Mouse (Mus musculus) midbrain, postnatal 0 days (tissue): ENCODE results near the gene Jarid2. TPM values are rescaled to one million over a fixed set of nuclear protein-coding genes. Genes with fewer than 3 reads are reported as not detected.

Experiments
- ATAC-seq: fragments of 200-750 bp; cut with Nextera tagmentation; 2 replicates; pipeline ENCODE4 v1.8.0; 2017; ENCODE audit warnings: moderate number of reproducible peaks, mild to moderate bottlenecking, moderate TSS enrichment, moderate library complexity; ENCODE audit not compliant: low FRiP score
- DNase-seq: peaks from one replicate; pipeline ENCODE4 v3.0.0-alpha.2; 2015; ENCODE audit warnings: low spot score
- H3K27ac ChIP-seq: fragments of 300-500 bp; sonication (generic); 2 replicates; pipeline ENCODE4 v1.5.1; 2014; ENCODE audit warnings: low read depth, mild to moderate bottlenecking, low read length, mixed read lengths
- H3K27me3 ChIP-seq: fragments of 300-500 bp; sonication (generic); 2 replicates; pipeline ENCODE4 v1.6.1; 2014; ENCODE audit warnings: low read length, control low read depth, mixed read lengths; ENCODE audit not compliant: insufficient read depth
- H3K36me3 ChIP-seq: fragments of 300-500 bp; sonication (generic); 2 replicates; pipeline ENCODE4 v1.6.1; 2014; ENCODE audit warnings: low read length, control low read depth, mixed read lengths; ENCODE audit not compliant: insufficient read depth
- H3K4me1 ChIP-seq: fragments of 300-500 bp; sonication (generic); 2 replicates; pipeline ENCODE4 v1.6.1; 2014; ENCODE audit warnings: mild to moderate bottlenecking, control low read depth, antibody characterized with exemption, low read length, mixed read lengths; ENCODE audit not compliant: insufficient read depth
- H3K4me2 ChIP-seq: fragments of 300-500 bp; sonication (generic); 2 replicates; pipeline ENCODE4 v1.6.1; 2014; ENCODE audit warnings: low read depth, mild to moderate bottlenecking, low read length, mixed read lengths; ENCODE audit not compliant: poor library complexity, severe bottlenecking
- H3K4me3 ChIP-seq: fragments of 300-500 bp; sonication (generic); 2 replicates; pipeline ENCODE4 v1.5.1; 2014; ENCODE audit warnings: low read depth, mild to moderate bottlenecking, low read length, moderate library complexity
- H3K9ac ChIP-seq: fragments of 300-500 bp; sonication (generic); replicated peaks from 2 replicates; pipeline ENCODE4 v1.6.1; 2014; ENCODE audit warnings: mild to moderate bottlenecking, low read length, moderate library complexity, mixed read lengths; ENCODE audit not compliant: poor library complexity, severe bottlenecking
- H3K9me3 ChIP-seq: fragments of 300-500 bp; sonication (generic); 2 replicates; pipeline ENCODE4 v1.6.1; 2016; ENCODE audit warnings: low read length, control low read depth
- CTCF ChIP-seq: IDR thresholded peaks from 2 replicates; pipeline ENCODE4 v1.5.1; 2016; ENCODE audit warnings: antibody characterized with exemption, mild to moderate bottlenecking
- WGBS: fragments of 180-500 bp; shearing (Covaris S2); extraction: QIAGEN DNeasy Blood & Tissue Kit; methylation state at CpG from one replicate; pipeline ENCODE4 v1.1.7; 2014; 5-methylcytosine and 5-hydroxymethylcytosine counted together
- polyA plus RNA-seq: library from polyadenylated mRNA; unstranded; fragments of >200 nt; fragmentation: Nextera tagmentation; extraction: Ambion mirVana; gene quantifications from 2 replicates; pipeline ENCODE4 v1.2.1, GENCODE M21; 2015
- total RNA-seq: library from RNA; depleted of rRNA; stranded (reverse); fragments of >200 nt; gene quantifications from 2 replicates; pipeline ENCODE4 v1.2.3, GENCODE M21; 2014

Jarid2 gene
- total and polyA plus RNA-seq, 2 experiments from 2014 or later, result 18.0 to 19.3 TPM

DNA sequence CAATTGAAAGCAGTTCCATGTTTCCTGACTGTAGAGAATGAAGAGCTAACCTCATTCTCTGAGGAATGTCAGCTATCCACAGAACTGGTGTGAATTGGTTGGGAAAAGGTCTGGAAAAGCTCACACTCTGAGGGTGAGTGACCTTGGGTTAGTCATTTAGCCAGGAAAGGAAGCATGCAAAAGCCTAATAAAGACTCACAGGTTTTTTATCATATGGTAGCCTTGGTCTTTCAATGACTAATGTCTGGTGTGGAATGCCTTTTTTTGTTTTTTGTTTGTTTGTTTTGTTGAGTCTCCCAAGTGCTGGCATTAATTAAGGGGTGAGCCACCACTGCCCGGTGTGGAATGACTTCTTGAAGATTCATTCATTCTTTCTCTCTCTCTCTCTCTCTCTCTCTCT, 55.3 kb downstream of the Jarid2 start:
- no peaks in the 10 kb centered on the region for H3K36me3 ChIP-seq
- no peaks in the 10 kb centered on the region for H3K9me3 ChIP-seq
- no peaks in the 10 kb centered on the region for H3K27me3 ChIP-seq
- 89% methylated on average over 1 of the region's 1 CpGs for WGBS
- ATAC-seq (no peak), DNase-seq (no peak)
- H3K4me1 ChIP-seq, result no peaks in the 10 kb centered on the region; the same call in 1 of the 2 replicates
- H3K9ac ChIP-seq, result no peak overlapping the region
- no peak overlapping the region for H3K4me3 ChIP-seq
- no peak overlapping the region for H3K27ac ChIP-seq
- no peak for TF ChIP-seq CTCF
- H3K4me2 ChIP-seq, result no peak overlapping the region

DNA sequence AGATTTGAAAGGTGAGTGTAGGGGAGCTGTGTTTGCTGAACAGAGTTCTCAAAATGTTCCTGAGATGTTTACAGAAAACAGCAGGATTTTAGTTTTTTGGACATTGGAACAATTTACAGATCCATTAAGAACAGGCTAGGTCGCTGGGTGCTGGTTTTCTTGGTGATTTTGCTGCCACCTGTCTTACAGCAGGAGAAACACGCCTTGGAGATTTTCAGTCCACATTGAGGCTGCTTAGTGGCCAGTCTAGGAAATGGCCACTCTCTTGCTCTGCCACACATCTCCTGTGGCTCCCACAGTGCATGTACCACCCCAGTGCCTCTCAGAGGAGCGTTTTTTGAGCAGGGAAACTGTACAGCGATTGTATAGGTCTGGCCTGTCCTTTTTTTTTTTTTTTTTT, 57.0 kb downstream of the Jarid2 start:
- H3K4me1 ChIP-seq, result no peaks in the 10 kb centered on the region
- H3K4me2 ChIP-seq, result no peak overlapping the region
- WGBS, result 24% methylated on average over 4 of the region's 4 CpGs
- no peak overlapping the region for H3K9ac ChIP-seq
- peak; percentile 87 for DNase-seq
- H3K36me3 ChIP-seq, result no peaks in the 10 kb centered on the region
- no peak overlapping the region for H3K4me3 ChIP-seq
- no peaks in the 10 kb centered on the region for H3K9me3 ChIP-seq
- TF ChIP-seq CTCF, result peak; percentile 89
- H3K27me3 ChIP-seq, result no peaks in the 10 kb centered on the region
- ATAC-seq, result peak; percentile 41; the same call in 1 of the 2 replicates
- no peak overlapping the region for H3K27ac ChIP-seq

DNA sequence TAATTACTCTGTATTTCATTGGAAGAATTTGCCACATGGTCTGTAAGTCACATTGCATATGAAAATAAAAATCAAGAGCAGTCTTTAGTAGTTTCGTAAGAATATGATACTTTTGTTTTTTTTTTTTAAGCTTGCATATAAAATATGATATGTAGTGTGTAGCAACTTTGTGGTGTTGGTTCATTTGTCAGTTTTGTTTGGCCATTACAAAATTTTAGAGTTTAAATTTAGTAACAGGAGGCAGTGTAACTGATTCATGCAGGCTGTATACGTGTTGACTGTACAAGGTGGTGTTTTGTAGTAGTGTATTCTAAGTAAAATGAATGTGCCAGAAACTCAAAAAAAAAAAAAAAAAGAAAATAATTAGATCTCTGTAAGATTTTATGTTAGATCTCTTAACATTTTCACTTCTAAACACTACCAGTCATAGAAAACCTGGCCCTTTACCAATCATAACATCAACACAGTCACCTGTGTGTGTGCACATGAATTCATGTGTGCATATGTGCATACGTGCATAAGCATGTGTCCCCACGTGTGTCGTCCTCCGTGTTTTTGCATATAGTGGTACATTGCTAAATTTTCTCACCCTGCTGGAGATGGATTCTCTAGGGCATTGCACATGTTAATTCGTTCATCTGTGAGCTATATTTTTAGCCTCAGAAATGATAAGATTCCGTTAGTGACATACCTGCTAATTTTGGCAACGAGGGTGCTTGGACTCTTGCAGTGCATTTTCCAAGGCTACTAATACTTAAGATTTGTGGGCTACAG, 59.3 kb downstream of the Jarid2 start:
- H3K9me3 ChIP-seq, result no peaks in the 10 kb centered on the region
- H3K36me3 ChIP-seq, result no peaks in the 10 kb centered on the region
- no peak overlapping the region for H3K9ac ChIP-seq
- ATAC-seq (no peak), DNase-seq (no peak)
- H3K27ac ChIP-seq, result no peak overlapping the region
- WGBS, result 84% methylated on average over 9 of the region's 9 CpGs
- no peak overlapping the region for H3K4me3 ChIP-seq
- H3K4me1 ChIP-seq, result no peaks in the 10 kb centered on the region
- no peaks in the 10 kb centered on the region for H3K27me3 ChIP-seq
- no peak for TF ChIP-seq CTCF
- no peak overlapping the region for H3K4me2 ChIP-seq

DNA sequence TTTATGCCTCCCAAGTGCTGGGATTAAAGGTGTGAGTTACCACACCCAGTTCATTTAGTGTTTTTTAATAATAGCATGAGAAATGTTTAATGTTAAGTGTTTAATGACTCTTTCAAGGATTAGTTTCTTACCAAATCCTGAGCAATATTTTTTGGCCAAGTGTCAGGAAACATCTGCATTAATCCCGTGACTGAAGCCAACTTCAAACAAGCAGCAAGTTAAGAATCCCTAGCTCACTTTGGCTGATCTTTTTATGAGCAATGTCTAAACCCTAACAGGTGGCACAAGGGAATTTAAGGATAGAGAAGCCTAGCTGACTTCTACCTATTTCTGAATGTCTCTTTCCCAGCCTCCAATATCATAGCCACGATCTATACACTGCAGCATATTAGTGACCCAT, 60.7 kb downstream of the Jarid2 start:
- H3K9me3 ChIP-seq, result no peaks in the 10 kb centered on the region
- TF ChIP-seq CTCF, result no peak
- H3K27ac ChIP-seq, result no peak overlapping the region
- H3K27me3 ChIP-seq, result no peaks in the 10 kb centered on the region
- DNase-seq (no peak), ATAC-seq (no peak)
- no peak overlapping the region for H3K4me2 ChIP-seq
- no peak overlapping the region for H3K9ac ChIP-seq
- H3K4me3 ChIP-seq, result no peak overlapping the region
- WGBS, result 60% methylated on average over 2 of the region's 2 CpGs
- H3K36me3 ChIP-seq, result no peaks in the 10 kb centered on the region
- no peaks in the 10 kb centered on the region for H3K4me1 ChIP-seq

DNA sequence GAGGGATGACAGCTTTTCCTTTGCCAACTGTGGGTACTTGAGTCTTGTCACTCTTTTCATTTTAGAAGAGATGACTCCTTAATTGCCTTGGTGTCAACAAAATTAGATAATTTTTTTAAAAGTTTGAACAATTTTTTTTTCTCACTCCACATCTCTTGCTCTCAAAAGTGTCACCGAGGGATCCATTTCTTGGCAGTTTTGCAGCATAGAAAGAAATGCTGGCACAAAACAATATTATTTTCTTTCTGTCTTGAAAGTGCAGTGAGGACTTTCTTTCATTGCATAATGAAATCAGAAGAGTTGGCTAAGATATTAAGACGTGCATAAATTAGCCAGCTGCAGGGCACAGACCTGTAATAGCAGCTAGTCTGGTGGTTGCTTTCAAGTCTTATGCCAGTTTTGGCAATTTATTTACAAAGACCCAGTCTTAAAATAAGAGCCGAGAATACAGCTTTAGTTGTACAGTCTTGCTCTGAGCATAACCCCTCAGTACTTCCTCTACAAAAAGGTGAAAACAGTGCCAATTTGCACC, 63.2 kb downstream of the Jarid2 start:
- H3K27me3 ChIP-seq, result no peaks in the 10 kb centered on the region
- TF ChIP-seq CTCF, result no peak
- no peak overlapping the region for H3K27ac ChIP-seq
- H3K36me3 ChIP-seq, result no peaks in the 10 kb centered on the region
- no peak overlapping the region for H3K4me3 ChIP-seq
- 0 out of 2 replicates have a peak, but pooled peaks cover 2% of the 10 kb centered on the region for H3K4me1 ChIP-seq
- DNase-seq (no peak), ATAC-seq (no peak)
- 69% methylated on average over 3 of the region's 3 CpGs for WGBS
- no peak overlapping the region for H3K9ac ChIP-seq
- H3K4me2 ChIP-seq, result no peak overlapping the region
- H3K9me3 ChIP-seq, result no peaks in the 10 kb centered on the region

DNA sequence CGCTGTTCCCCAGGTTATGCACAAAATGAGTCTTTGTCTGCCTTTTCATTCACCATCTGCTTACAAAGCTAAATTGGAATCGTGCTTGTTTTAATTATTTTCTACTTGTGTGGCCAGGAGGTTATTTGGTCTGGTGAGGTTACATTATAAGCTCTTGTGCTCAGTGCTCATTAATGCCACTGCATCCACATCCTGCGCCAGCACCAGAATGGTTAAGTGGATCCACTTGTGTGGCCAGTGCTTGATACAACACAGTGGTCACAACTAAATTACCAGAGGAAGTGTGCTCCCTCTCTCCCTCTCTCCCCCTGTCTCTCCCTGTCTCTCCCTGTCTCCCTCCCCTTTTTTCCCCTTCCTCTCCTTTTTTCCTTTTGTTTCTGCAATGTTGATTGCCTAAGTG, 66.6 kb downstream of the Jarid2 start:
- peak; percentile 31 for DNase-seq
- H3K27me3 ChIP-seq, result no peaks in the 10 kb centered on the region
- TF ChIP-seq CTCF, result no peak
- no peak for ATAC-seq
- H3K9ac ChIP-seq, result no peak overlapping the region
- no peaks in the 10 kb centered on the region for H3K9me3 ChIP-seq
- 0 out of 2 replicates have a peak, but pooled peaks cover 2% of the 10 kb centered on the region for H3K4me1 ChIP-seq
- H3K4me3 ChIP-seq, result no peak overlapping the region
- no peak overlapping the region for H3K4me2 ChIP-seq
- 47% methylated on average over 3 of the region's 3 CpGs for WGBS
- no peak overlapping the region for H3K27ac ChIP-seq
- no peaks in the 10 kb centered on the region for H3K36me3 ChIP-seq
